Mouse (Mus musculus) thymus, postnatal 25 days (tissue): ENCODE results near the gene Supt5.
"Not testable (repeated sequence)": the region's sequence is repeated elsewhere in the genome, so short reads cannot be mapped to it uniquely, and the experiment has no call there.

Experiments
- DNase-seq: peaks from one replicate; pipeline ENCODE4 v3.0.0; 2022

Supt5 gene

DNA sequence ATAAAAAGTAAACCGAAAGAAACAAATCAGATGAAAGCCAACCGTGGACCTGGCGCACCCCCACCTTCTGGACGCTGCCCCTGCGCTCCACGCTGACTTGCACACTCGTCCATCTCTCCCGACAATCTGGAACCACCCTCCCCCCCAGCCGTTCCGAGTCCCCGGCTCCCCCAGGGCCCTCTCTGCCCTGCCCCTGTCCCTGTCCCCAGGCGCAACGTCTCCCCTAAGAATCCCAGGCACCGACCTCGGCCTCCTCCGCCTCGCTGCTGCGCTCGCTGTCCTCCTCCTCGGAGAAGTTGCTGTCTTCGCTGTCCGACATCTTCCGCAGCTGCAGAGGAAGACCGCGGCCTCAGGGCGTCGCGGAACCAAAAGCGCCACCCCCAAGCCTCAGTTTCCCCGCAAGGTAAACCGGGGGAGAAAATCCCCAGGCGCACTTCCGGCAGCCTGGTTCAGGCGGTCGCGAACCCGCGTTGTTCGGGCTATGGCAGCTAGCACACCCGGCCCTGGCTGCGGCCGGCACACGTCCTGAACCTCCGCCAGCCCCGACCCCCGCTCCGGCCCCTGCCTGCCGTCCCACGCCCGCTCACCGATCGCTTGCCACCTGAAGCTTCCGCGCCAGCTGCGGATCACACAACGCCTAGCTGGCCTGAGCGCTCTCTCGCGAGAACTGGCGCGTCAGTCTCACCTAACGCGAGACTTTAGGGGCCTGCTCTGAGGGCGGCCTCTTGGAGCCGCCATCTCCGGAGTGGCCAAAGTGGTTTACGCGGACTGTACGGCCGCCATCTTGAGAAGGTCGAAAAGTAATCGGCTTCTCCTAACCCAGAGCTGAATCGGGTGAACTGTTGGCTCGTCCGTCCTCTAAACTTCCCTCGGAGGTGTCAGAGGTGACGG is at the start of gene Supt5:
Gene Supt5, minus strand, starts transcription at position 639 of the 891 bp plus-strand sequence.
- peak; percentile 98 for DNase-seq

DNA sequence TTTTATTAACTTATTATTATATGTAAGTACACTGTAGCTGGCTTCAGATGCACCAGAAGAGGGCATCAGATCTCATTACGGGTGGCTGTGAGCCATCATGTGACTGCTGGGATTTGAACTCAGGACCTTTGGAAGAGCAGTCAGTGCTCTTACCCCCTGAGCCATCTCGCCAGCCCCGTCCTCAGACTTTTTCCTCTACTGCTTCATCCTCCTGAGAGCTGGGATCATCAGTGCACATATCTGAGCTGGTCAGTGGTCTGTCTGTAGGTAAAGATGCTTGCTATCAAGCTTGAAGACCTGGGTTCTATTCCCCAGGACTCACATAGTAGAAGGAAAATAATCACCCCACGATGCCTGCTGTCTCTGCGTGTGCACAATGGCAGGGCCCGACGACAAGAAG is 48.8 kb upstream of the Supt5 start:
- DNase-seq: not testable (repeated sequence)

DNA sequence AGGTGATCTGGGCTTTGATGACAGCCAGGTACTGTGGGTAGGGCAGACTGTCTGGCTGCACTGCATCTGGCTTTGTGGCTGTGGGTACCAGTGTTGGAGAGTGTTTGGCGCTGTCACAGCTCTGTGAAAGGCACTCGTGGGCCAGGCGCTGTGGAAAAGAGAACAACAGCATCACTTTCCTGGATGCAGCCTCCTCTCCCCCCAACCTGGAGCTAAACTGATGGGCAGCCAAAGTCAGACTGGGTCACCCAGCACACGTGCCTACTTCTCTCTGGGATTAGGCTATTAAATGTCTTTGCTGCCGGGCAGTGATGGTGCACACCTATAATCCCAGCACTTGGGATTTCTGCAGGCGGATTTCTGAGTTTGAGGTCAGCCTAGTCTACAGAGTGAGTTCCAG is 48.3 kb upstream of the Supt5 start:
- DNase-seq: not testable (repeated sequence)

DNA sequence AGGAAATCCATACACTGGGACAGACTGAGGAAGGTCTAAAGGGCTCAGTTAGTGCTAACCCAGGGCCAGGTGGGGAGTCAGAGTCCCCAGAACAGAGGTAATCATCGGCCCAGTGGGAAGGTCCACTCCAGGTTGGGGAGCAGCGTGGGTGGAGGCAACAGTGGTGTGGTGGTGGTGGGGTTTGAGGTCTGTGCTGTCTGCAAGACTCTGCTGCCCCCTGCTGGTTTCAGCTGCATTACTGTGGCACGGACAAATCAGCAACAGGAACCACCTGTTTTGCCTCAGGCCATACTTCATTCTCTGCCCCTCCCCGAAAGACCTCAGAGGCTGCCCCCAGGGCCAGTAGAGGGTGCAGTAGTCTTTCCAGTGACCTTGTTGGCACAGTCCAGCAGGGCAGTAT is 47.9 kb upstream of the Supt5 start:
- DNase-seq: peak; percentile 91

DNA sequence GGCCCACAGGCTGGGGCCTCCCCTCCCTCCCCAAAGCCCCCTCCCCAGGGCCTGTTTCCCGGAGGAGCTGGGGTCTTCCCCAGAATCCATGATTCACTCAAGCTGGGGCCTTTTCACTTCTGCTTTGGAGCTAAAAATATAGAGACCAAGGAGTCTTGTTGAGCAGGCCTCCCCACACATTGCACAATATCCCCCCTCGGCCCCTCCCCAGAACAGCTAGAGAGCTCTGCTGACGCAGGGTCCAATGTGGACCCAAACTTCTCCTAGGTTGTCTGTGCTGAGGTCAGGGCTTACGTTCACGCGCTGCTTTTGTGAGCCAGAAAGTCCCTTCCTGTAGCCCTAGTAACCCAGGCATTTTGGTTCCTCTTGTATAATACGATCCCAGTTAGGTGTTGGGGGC is 47.5 kb upstream of the Supt5 start:
- no peak for DNase-seq

DNA sequence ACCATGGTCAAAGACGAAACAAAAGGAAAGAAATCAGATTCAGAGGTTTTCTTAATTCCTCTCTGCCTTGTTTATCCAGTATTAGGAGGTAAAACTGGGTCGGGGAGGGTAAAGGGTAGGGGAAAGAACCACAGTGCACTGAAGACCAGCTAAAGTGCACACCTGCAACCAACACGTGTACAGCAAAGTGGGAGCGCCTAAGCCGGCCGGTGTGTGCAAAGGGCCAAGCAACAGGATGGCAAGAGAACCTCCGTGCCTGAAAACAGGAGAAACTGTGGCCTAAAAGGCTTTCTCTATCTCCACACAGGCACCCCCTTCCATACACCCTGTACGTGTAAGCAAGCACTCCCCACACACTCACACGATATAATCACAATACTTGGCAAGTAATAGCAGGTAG is 46.6 kb upstream of the Supt5 start:
- DNase-seq: peak; percentile 49

DNA sequence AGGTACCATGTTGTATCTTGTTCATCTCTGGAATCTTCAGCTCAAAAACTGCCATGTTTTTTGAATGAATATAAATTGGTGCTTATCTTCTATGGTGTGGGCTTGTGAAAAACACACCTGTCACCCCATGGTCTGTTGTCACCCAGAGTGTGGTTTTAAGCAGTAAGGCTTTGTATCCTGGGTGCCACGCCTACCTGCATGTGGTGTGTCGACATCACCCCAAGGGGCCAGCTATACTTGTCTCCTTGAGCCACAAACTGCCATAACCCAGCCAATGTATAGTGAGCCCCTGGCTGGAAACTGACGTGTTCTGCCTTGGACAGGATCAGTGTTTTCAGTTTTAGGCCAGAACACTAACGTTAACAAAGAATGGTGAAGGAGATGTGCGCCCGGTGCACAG is 45.6 kb upstream of the Supt5 start:
- DNase-seq: peak; percentile 70

DNA sequence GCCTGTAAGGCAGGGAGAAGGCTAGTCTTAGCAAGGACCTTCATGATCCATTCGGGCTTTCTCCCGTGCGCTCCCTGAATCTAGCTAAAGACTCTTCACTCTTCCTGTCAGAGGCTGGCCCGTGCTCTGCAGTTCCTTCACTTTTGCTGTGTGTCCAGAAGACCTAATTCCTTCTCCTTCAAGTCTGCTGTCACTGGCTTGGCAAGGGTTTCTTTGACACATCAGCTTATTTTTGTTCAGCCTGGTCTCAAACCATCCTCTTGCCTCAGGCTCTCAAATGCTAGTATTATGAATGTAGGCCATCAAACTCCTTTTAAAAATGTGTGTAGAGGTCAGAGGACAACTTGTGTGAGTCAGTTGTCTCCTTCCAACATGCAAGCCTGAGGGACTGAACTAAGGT is 45.1 kb upstream of the Supt5 start:
- DNase-seq: no peak

DNA sequence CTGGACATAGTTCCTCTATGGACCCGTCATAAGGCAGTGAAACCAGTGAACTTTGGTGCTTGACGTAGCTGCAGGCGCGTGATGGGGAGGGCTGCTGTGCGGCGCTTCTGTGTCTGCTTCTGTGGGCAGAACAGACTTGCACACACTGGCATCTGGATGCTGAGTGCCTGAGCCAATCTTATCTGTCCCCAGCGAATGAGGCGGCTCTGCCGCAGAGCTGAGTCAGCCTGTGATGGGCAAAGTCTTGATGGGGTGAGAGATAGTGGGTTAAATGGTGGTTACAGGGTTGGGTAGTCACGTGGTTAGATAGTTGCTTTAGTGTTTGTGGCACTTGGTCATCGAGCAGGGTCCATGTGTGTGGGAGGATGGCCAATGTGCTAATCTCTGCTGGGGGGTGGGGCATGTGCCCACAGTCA is 44.4 kb upstream of the Supt5 start:
- DNase-seq: peak; percentile 75

DNA sequence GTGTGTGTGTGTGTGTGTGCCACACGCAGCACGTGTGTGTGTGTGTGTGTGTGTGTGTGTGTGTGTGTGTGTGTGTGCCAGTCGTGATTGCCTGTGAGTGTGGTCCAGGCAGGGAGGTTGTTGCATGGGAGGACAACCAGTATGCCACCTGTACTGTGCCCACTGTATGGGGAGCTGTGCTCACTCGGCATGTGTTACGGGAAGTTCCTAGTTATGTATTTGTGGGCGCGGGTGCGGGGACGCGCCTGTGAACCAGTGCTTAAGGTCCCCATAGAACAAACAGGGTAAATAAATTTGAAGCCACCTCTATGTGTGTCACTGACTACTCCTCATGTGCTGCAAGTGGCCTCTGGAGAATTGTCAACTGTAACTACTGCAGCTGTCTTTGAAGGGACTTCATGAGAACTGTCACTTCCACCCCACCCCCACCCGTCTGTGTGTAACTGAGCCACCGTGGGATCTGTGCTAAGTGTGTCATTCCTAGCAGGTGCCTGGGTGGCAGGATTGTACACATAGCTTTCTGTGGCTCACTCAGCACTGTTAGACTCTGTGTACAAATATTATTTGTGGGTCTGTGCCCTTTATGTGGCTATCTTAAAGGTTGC is 43.9 kb upstream of the Supt5 start:
- no peak for DNase-seq

DNA sequence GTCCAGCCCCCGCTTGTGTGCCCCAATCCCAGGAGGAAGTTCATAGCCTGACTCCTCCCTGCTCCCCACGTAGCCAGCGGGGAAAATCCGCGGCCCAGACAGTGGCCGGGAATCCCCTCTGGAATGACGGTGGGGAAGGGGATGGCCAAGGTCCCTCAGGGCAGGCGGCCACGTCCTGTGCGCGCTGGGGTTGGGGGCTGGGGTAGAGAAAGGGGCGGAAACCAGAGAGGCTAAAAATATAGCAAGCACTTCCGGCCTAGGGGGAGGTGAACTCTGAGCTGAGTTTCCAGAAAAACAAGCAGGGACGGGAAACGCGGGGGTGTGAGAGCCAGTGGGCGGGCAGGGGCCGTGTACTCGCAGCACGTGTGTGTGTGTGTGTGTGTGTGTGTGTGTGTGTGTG is 43.4 kb upstream of the Supt5 start:
- DNase-seq: peak; percentile 92

DNA sequence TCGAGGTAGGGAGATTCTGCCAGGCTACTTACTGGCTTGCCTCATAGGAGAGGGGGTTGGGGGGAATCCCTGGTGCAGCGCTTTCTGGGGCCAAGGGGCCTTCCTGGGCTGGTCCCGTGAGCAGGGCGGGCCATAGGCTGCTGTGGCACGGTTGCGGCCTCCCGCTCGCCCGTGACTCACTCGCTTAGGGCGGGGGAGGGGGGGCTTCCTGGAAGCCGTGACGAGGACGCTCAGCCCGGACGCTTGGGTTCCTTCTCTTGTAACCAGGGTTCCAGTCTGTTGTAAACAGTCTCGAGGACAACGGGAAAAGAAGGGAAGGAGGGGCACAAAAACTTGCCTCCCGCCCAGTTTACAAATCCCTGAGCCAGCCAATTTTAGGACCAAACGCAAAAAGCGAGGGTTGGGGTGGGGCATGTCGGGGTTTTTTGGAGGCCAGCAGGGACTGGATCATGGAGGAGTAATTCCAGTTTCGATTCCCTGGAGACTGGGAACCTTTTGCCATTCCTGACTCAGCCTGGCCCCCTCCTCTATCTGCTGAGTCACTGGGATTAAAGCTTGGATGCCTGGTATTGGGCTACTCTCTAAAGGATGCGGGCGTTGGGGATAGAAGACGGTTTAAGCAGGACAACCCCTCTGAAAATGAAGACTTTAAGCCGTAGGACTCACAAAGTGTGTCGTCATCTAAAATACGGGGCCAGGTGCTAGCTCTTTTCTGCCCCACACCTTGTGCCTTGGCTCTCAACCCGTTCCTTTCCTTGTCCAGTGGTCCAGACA is 42.7 kb upstream of the Supt5 start:
- DNase-seq: peak; percentile 87

DNA sequence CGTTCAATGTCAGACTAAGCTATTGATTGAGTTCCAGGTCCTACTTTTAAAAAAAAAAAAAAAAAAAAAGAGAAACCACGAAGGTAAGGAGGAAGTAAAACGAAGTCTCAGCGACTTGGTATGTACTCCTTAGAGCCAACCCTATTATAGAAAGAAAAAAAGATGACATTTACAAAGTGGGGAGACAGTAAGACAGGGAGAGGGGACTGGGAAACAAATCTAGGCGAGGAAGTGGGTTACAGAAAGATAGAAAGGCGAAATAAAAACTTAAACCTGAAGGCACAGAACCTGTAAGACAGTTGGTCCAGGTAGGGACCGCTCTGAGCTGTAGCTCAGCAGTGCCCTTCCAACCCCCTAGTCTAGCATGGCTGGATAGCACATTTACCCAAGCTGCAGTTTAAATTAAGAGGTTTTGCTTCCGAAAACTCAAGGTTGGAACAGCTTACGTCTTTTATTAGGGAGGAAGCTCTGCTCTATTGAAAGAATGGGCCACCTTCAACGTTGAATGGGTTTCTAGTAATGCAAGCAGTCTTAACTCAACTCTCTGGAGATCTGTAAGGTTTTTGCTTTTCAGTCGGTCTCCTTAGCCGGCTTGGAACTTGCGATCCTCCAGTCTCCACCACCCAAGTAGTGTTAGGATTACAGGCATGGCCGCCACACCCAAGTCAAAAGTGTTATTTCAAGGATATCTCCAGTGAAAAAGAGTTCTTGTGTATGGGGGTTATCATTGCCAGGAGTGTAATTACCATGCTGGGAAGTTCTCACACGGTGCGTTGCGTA is 41.9 kb upstream of the Supt5 start, which contains the start of gene Zfp36:
Gene Zfp36, minus strand, starts transcription at position 17 of the 780 bp plus-strand sequence.
- peak; percentile 39 for DNase-seq

DNA sequence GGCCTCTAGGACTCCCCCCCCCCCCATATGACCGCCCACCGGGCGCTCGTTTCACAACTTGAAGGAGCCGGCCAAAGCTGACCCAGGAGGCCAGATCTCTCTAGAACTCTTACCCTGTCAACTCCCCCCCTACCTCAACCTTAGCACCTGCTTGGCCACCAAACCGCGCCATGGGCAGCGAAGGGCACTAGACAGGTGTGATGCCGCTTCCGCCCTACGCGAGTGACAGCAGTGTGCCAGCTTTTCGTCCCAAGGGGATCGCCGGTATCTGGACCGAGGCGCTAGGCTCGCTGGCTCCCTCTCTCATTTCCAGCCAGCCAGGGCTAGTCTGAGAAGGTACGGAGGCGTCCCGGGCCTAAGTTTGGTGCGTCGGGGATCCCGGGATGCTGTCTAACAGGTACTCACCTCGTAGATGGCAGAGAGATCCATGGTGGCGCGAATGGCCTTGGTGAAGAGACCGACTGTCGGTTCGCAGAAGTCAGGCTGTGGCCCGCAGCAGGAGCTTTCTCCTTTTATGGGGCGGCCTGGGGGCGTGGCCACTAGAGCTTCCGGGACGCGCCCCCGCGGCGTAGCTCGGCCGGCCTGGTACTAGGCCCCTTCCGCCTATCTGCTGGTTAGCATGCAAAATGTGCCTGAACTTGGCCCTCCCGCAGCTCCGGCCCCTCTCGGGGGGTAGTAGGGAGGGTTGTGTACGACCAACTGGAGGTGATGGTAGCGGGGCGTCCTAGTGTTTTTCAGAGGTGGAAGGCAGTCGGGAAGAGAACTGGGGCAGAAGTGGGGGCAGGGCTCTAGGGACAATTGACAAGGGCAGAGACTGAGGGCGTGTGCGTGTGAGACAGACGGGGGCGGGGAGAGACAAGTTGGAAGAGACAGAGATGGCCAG is 40.5 kb upstream of the Supt5 start:
- DNase-seq: peak; percentile 96

DNA sequence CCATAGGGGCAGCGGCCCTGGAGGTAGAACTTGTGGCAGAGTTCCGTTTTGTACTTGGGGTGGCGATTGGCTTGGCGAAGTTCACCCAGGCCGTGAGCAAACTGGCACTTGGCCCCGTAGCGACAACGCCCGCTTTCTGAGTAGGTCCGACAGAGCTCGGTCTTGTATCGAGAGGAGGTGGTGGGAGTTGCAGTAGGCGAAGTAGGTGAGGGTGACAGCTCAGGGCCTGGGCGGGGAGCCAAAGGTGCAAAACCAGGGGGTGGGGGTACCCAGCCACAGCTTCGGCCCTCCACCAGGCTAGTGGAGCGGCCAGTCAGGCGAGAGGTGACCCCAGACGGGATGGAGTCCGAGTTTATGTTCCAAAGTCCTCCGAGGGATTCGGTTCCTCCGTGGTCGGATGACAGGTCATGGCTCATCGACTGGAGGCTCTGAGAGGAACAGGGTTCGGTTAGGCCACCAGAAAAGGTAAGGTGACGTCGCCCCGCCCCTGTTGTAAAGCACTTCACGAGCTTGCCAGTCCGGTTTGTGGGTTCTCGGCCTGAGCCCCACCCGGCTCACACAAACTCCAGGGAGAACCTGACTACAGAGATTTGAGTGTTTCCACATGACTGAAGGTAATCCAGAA is 39.6 kb upstream of the Supt5 start:
- DNase-seq: peak; percentile 60

DNA sequence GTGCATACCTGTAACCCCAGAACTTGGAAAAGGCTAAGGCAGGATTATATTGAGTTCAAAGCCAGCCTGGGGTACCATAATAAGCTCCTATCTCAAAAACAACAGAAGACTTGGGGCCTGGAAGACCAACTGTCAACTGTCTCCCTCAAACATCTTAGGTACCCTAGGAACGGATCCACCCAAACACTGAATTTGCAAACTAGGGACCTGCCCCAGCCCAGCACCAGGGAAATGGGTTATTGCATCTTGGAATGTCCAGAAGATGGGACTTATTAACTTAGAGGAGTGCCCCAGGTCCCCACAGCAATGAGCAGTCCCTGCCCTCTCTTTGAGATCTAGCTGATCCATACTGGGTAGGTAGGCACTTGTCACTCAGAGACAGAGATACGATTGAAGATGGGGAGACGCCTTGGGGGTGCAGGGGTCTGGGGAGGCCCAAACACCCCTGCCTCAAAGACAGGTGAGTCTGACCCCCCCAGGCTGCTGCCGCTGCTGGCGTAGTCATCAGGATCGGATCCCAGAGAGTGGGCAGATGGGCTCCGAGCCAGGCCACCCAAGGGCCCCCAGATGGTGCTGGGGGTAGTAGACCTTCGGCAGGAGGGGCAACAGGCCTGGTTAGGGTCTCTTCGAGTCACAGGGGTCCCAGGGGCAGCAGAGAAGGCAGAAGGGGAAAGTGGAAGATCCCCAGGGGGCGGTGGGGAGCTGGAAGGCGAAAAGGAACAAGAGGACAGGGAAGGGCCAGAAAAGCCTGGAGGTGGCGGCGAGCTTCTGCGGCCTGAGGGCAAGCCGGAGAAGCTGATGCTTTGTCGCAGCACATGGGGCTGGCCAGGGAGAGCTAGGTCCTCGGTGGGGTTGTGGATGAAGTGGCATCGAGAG is 38.9 kb upstream of the Supt5 start:
- peak; percentile 22 for DNase-seq

DNA sequence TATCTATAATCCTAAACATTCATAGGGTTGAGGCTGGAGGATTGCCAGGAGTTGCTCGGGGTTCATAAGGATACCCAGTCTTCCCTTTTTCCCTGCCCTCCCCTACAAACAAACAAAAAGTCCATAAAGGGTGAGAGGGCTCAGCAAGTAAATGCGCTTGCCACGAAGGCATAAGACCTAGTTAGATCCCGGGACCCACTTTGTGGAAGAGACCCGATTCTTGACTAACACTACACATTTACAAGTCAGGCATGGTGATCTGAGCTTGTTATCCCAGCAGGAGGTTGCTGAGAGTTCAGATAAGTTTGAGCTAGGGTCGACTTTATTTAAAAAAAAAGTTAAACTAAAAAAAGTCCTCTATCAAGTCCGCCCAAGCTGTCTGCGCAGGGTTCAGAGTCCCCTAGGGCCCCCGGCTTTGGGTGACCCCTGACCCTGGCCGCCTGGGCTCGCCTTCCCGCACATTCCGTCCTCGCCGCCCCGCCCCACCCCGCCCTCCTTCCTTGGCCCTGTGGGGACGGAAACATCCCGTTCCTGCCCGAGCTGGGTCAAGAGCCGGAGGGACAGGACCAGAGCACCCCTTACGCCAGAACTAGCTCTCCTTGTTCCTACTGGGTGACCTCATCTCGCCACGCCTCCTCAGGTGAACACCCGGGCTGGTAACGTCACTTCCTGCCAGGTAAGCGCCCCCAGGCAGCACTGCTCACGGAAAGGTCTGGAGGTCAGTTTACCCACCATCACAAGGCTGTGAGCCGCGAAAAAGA is 37.6 kb upstream of the Supt5 start:
- DNase-seq: peak; percentile 68

DNA sequence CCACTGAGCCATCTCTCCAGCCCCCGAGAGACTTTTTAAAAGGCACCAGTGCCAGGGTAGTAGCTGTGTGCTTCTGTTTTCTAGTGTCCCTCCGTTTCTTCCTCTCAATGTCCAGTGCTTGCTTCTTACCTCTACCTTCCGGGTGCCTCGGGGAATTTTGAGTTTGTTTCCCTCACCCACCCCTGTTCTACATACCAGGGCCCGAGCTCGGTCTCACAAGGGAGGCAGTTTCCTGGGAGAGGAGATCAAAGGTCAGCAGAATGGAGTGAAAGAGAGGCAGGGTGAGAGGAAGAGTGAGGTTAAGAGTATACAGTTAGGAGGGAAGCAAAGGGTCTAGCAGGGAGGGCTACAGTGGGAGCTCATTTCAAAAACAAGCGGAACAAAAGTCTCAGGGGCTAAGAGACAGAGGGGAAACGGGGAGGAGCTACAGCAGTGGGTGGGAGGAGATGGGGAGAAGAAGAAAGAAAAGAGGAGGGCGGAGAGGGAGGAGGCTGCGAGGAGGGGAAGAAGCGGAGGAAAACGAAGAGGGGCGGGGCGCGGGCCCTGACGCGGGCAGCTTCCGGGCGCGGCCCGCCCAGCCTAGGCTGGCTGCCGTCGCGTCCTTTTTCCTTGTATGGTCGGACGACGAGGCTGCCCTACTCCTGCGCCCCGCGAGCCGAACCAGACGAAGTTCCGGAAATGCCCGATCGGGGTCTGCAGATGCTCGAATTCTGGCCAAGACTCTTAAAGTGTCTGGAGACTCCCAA is 36.8 kb upstream of the Supt5 start:
- DNase-seq: peak; percentile 94

DNA sequence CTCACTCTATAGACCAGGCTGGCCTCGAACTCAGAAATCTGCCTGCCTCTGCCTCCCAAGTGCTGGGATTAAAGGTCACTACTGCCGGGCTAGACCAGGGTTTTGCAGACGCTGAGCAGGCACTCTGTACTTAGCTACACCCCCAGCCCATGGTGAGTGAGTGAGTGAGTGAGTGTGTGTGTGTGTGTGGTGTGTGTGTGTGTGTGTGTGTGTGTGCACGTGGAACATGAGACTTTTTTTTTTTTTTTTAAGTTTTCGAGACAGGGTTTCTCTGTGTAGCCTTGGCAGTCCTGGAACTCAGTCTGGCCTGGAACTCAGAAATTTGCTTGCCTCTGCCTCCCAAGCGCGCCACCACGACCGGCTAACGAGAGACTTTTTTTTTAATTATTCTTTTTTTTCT is 36.1 kb upstream of the Supt5 start:
- no peak for DNase-seq
